Mouse (Mus musculus): ENCODE results near the gene Fkbp6.
"Not testable (repeated sequence)": the region's sequence is repeated elsewhere in the genome, so short reads cannot be mapped to it uniquely, and the experiment has no call there.

The Fkbp6 gene

DNA sequence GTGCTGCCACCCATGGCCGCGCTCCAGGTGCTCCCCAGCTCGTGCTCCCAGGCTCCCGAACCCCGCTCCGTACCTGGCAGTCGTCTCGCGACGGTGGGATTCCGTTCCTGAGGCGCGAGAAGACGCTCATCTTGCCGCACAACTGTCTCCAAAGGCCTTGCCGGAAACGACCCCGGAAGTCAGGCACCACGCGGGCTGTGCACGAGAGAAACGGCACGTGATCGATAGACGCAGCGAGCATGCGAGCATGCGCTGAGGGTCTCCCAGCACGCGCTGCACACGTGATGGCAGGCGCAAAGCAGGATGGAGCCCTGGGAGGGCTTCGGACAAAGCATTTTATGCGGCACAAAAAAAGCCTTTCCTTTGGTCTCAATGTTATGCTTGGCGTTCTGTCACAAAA, at the start of gene Fkbp6:
TSS of gene Fkbp6 (minus strand) at position 183 of the 400 bp plus-strand sequence.
- in situ Hi-C loops (cut with MboI, MseI), result no loop called here

DNA sequence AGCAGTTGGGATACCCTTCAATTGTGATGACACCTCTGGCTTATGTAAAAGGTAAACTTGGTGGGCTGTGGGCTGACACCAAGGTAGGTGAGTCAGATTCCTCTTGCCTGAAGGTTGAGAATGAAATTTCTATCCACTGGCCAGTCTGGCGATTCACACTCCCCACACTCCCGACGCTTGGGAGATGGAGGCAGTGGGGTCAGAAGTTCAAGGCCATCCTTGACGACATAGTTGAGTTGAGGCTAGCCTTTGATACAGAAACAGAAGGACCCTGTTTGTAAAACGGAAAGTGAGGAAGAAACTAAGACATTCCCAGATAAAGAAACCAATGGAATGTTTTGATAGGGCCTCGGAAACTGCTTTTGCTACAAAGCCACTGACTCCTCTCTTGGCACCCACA, 49.5 kb upstream of the Fkbp6 start:
- in situ Hi-C loops (cut with MboI, MseI), result no loop called here

DNA sequence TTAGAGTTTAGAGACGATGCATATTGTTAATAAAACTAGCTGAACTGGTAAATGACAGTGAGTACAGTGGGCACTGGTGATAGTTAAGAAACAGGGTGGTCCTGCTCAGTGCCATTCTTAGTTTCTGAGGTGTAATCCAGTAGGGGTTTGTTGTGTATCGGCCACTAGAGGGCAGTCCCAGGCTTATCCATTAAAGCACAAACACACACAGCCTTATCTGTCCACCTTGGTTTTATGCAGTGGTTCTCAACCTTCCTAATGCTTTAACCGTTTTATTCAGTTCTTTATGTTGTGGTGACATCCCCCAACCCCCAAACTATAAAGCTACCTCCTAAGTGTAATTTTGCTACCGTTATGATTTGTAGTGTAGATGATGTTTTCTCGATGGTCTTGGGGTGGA, 46.0 kb upstream of the Fkbp6 start:
- in situ Hi-C loops (cut with MboI, MseI), result no loop called here

DNA sequence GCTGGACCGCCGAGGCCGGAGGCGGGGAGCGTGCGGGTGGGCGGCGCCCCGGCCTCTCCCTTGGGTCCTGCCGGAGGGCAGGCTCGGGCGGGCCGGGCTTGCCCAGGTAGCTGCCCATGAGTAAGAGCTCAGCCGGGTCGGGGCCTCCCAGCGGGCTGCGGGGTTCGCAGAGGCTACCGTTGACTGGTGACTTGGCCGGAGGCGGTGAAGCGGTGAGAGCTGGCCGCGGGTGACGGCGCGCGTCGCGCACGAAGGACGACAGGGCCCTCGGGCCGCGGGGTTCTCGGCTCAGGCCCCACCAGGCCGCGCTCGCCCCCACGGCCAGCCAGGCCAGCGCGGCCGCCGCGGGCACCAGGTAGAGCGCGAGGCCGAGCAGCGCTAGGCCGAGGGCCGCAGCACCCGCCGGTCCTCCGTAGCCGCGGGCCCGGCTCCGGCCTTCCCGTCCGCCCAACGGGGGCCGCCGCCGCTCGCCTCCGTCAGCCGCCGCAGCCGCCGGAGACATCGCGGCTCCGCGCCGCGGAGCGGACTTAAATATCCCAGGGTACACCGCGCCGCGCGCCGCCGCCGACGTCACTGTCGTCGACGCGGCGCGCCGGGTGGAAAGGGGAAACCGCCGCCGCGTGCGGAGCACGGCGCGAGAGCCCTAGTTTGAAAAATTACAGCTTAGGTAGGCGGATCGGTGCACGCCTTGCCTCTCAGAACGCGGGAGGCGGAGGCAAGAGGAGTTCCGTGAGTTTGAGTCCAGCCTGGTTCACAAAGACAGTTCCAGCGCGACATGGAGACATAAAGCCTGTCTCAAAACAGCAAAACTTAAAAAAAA, 44.4 kb upstream of the Fkbp6 start, which contains the start of gene Pom121:
TSS of gene Pom121 (minus strand) at position 543 of the 820 bp plus-strand sequence.
- in situ Hi-C loops (cut with MboI, MseI), result no loop called here

DNA sequence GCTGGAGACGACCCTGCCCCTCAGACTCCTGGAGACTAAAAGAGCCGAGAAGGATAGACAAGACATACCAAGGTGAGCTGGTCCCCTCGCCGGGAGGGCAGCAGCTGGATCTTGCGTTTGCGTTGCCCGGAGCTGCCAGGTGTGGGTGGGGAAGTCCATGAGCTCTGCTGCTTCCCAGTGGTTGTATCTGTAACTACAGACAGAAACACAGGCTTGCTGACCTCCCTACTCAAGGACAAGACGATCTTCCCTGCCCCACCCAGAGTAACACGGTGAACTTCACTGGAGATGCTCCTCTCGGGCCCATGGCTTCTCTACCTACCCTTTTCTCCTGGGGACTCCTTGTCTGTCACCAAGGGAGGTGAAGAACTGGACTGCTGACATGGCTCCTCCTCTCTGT, 33.9 kb upstream of the Fkbp6 start:
- in situ Hi-C loops (cut with MboI, MseI), result no loop called here

DNA sequence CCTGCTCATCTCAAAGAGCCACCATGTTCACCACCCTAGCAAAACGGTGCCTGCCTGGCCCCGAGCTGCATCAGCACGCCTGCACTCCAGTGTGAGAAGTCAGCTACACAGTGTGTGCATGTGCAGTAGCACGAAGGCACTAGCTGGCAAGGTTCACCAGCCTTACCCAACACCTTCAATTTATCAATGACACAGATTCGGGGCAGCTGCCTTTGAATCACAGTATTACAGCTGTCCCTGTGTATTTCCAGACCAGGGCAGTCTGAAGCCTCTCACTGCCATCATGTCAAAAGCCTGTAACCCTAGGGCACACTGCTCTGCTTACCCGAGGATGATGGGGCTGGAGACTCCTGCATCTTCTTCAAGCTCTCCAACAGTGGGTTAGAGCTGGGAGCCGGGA, 32.9 kb upstream of the Fkbp6 start:
- in situ Hi-C loops (cut with MboI, MseI), result no loop called here

DNA sequence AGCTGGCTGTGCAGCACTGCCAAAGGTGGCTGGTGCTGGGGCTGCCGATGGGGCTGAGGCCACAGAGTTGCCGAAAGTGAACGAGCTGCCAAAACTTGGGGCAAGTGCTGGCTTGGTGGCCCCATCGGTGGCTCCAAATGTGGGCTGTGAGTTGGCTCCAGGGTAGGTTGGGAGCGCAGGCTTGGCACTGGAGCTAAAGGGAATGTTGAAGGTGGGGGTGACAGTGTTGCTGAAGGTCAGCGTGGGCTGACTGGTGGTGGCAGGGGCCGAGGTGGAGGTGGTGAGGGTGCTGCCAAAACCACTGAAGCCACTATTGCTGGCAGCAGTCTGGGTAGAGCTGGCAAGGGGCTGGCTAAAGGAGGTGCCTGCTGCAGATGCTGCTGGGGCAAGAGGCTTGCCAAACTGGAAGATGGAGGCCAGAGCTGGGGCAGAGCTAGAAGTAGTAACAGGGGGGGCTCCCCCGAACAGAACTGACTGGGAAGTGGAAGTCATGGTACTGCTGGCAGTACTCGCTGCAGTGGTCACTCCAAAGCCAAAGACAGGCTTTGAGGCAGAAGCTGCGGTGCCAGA, 31.6 kb upstream of the Fkbp6 start:
- in situ Hi-C loops (cut with MboI, MseI), result no loop called here

DNA sequence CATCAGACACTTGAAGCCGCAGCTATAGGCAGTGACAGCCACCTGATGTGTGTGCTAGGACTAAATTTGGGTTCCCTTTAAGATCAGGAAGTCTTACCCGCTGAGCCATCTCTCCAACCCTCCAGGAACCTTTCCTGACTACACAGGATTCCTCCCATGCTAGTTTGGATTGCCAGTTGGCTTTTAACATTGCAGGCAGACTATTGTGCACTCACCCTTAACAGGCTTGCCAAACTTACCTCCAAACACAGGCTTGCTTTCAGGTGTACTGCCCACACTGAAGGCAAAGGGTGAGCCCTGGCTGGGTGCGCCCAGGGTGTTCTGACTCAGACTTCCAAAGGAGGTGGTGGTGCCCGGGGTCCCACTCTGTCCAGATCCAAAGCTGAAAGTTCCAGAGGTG, 30.8 kb upstream of the Fkbp6 start:
- in situ Hi-C loops (cut with MboI, MseI), result no loop called here

DNA sequence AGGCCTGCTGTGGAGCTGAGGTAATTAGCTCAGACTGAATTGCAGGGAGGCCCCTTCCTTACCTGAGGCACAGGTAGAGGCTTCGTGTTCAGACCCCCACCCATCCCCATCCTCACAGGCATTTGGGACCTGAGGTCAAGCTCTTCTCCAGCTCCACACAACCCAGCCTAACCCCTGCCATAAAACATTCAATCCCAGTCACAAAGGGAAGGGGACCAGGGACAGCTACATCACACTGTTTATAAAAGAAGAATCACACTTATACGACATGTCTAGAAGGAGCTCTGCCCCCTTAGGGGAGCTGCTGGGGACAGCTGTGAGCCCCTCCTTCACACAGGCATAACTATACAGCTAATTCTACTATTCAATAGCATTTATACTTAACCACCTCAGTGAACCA, 26.5 kb upstream of the Fkbp6 start:
- in situ Hi-C loops (cut with MboI, MseI), result no loop called here

DNA sequence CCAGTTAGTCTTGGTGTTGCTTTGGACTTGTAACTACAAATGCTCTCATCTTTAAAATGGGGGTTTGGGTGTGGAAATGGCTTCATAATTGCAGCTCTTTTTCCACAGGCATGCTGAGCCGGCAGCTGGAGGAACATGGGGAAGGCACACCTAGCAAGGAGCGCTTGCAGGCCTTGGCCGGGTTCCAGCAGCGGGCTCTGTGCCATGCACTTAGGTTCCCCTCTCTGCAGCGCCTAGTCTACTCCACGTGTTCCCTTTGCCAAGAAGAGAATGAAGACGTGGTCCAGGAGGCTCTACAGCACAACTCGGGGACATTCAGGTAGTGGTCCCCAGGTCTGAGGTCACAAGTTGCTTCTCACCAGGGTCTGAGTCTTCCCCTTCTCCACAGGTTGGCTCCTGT, 25.3 kb upstream of the Fkbp6 start:
- in situ Hi-C loops (cut with MboI, MseI), result no loop called here

DNA sequence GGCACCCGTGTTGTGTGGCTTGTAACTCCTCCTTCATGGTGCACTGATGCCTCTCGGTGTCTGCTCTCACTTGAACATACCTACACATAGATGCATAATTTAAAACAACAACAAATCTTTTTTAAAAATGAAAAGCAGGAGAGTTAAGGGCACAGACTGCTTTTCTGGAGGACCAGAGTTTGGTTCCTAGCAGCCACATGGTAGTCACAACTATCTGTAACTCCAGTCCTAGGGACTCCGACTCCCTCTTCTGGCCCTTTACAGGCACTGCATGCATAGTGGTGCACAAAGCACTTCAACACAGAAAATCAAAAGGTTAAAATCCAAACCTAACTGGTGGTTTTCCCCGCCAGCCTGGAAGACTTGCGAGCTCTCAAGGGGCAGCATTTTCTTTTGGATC, 23.8 kb upstream of the Fkbp6 start:
- in situ Hi-C loops (cut with MboI, MseI), result no loop called here

DNA sequence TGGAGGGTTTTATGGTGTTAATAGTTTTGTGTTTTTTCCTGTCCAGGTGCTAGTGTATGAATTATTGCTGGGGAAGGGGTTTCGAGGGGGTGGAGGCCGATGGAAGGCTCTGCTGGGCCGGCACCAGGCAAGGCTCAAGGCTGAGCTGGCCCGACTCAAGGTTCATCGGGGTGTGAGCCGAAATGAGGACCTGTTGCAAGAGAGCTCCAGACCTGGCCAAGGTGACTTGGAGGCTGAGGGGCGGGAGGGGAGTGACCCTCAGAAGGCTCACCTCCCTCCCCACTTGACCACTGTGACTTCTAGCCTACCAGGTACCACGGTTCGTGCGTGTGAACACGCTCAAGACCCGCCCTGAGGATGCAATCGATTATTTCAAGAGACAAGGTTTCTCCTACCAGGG, 21.4 kb upstream of the Fkbp6 start:
- in situ Hi-C loops (cut with MboI, MseI), result no loop called here

DNA sequence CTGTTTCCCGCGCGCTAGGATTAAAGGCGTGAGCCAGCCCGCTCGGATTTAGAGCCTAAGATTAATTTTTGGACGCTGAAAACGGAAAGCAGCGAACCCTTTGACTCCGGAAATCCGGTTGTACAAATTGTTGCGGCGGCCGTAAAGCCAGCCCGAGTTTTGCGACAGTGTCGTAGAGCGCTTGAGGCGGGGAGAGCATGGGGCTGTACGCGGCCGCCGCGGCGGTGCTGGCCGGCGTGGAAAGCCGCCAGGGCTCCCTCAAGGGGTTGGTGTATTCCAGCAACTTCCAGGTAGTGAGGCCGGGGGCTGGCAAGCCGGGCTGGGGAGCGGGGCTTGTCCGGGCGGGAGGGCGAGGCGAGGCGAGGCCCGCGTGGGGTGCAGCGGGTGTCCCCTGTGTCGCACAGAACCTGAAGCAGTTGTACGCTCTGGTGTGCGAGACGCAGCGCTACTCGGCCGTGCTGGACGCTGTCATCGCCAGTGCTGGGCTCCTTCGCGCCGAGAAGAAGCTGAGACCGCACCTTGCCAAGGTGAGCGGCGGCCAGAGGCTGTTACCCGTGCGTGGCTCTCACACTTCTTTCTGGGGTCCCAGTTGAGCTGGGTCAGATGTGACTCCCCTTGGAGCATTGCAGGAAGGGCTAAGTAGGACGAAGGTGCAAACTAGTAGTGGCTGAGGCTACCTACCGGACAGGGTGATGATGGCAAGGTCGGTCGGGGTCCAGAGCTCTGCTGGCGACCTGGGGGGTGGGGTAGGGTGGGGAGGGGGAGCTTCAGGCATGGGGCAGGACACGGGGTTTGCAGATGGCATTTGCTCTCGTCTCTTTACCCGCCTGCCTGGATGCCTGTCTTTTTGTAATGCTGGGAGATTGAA, 20.2 kb upstream of the Fkbp6 start, which contains the start of gene Nsun5:
TSS of gene Nsun5 (plus strand) at position 167 of the 868 bp plus-strand sequence.
- in situ Hi-C loops (cut with MboI, MseI), result no loop called here

DNA sequence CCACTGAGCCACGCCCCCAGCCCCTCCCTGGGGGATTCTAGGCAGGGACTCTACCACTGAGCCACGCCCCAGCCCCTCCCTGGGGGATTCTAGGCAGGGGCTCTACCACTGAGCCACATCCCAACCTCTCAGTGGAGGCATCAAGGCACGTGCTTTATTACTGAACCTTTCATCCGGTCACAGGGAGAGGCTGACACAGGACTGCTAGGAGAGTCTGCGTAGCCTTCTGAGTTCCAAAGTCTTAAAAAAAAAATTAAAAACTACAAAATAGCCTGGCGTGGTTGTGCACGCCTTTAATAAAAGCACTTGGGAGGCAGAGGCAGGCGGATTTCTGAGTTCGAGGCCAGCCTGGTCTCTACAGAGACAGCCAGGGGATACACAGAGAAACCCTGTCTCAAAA, 19.4 kb upstream of the Fkbp6 start:
- in situ Hi-C loops (cut with MboI, MseI), result not testable (repeated sequence)

DNA sequence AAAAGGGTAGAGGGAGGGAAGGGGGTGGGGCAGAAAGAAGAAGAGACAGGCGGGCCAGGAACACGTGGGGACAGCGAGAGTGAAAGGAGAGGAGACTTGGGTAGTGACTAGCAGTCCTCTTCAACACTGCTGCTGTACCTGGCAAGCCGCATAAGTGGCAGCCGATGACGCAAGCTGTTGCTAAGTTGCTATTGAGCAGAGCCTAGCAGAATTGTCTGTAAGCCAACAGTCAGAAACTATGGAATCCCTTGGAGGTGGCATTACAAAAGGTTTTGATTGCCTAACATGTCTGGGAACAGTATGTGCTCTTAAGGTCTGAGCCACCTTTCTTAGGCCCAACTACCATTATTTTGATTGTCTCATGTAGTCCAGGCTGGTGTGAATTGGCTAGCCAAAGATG, 18.5 kb upstream of the Fkbp6 start:
- in situ Hi-C loops (cut with MboI, MseI), result no loop called here

DNA sequence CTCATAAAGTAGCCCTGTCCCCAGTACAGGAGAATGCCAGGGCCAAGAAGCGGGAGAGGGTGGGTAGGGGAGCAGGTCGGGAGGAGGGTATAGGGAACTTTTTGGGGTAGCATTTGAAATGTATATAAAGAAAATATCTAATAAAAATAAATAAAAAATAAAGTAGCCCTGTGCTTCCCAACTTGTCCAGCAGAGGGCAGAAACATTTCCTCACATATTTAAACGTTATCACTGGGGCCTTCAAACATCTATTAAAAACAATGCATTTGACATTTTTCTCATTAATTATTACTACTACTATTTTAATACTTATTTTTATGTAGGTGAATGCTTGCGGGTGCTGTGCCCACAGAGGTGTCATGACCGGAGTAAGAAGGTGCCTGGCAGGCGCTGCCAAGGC, 18.0 kb upstream of the Fkbp6 start:
- in situ Hi-C loops (cut with MboI, MseI), result no loop called here

DNA sequence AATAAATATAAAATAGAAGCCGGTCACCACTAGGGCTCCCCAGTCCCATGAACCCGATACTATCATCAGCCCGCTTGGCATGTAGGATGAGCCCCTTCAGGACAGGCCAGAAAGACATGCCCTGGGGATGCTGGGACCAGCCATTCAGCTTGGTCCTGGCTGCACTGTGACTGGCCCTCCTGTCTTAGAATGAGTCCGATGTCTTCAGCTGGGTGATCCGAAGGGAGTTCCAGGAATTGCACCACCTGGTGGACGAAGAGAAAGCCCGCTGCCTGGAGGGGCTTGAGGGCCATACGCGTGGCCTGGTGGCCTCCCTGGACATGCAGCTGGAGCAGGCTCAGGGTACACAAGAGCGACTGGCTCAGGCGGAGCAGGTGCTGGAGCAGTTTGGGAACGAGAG, 13.7 kb upstream of the Fkbp6 start:
- in situ Hi-C loops (cut with MboI, MseI), result no loop called here

DNA sequence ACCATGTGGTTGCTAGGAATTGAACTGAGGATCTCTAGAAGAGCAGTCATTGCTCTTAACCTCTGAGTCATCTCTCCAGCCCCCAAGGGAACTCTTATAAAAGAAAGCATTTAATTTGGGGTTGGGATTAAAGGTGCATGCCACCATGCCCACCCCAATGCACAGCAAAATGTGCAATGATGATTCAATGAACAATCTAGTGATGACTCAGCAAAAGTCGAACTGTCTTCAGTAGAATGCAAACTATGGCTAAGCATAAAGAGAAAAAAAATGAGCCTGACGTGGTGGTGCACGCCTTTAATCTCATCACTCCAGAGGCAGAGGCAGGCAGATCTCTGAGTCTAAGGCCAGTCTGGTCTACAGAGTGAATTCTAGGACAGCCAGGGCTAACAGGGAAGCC, 12.7 kb upstream of the Fkbp6 start:
- in situ Hi-C loops (cut with MboI, MseI), result no loop called here

DNA sequence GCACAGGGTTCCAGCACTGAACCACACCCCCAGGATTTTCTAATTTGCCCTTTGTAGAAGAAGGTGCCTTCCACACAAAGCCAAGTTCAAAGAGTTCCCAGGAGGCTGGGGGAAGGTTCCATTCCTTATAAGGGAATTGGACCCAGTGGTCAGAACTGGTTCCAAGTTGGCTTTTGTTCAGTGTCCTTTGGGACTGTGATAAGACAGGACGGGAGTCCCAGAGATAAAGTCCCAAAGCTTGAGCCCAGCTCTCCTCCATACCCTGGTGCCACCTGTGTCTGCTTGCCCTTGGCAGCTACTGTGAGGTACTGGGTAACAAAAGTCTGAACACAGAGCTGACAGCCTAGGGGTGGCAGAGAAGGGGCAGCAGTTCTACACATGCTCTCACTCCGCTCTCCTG, 9.9 kb upstream of the Fkbp6 start:
- in situ Hi-C loops (cut with MboI, MseI), result no loop called here

DNA sequence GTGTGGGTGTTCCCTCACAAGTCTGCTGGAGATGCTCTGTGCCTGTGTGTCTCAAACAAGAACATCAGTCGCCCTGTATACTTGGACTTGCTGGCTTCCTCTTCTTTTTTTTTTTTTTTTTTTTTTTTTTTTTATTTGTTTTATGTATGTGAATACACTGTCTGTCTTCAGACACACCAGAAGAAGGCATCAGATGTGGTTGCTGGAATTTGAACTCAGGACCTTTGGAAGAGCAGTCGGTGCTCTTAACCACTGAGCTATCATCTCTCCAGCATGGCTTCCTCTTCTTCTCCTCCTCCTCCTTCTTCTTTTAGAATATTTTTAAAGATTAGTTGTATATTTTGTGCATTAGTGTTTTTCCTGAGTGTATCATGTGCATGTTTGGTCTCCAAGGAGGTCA, 7.7 kb upstream of the Fkbp6 start:
- in situ Hi-C loops (cut with MboI, MseI), result no loop called here

DNA sequence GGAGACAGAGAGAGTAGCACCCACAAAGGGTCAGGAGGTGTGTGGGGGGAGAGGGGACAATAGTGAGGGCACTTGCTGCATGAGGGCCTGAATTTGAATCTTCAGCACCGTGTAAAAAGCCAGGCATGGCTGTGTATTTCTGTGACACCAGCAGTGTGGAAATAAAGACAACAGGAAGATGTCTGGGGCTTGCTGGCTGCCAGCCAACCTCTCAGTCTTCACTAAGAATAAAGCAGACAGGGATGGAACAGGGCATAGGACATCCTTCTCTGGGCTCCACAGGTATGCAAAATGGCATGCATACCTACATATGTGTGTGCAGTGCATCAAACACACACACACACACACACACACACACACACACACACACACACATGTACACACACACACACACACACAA, 6.2 kb upstream of the Fkbp6 start:
- in situ Hi-C loops (cut with MboI, MseI), result no loop called here

DNA sequence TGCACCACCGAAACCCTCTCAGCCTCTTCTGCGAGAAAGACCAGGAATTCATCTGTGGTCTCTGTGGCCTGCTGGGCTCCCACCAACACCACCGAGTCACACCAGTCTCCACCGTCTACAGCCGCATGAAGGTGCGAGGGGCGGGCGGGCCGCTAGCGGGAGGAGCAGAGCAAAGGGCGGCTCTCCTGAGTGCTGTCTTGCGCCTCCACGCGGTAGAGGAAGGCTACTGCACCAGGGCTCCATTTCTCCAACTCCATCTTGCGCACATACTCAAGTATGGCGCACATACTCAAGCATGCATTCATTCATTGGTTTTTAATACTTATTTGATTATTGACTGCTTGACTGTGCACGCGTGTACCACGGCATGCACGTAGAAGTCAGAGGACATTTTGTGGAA, 3.7 kb upstream of the Fkbp6 start:
- in situ Hi-C loops (cut with MboI, MseI), result no loop called here

DNA sequence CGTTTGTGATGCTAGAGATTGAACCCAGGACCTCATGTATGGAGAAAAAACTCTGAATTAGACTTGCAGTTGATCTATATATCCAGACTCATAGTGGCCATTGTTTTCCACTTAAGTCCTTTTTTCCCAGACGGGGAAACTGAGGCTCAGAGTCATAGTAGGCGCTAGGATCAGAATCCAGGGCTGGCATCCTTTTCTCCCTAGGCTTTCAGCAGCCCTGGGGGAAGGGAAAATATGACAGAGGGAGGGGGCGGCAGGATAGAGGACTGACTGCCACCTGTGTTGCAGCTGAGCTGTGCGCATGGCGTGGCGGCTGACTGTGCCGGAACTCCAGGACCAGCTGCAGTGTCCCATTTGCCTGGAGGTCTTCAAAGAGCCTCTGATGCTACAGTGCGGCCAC, 3.2 kb upstream of the Fkbp6 start, which contains the start of gene Trim50:
TSS of gene Trim50 (plus strand) at position 301 of the 400 bp plus-strand sequence.
- in situ Hi-C loops (cut with MboI, MseI), result no loop called here
